Mouse (Mus musculus) ovary, adult 18-20 months (tissue): ENCODE measurements around the gene Cnr2.
"Not testable (repeated sequence)": the region's sequence is repeated elsewhere in the genome, so short reads cannot be mapped to it uniquely, and the experiment has no call there.

Source experiments
- DNase-seq: peaks from one replicate; pipeline ENCODE4 v3.0.0; 2022; ENCODE audit warnings: low spot score, mixed read lengths

Gene Cnr2

DNA sequence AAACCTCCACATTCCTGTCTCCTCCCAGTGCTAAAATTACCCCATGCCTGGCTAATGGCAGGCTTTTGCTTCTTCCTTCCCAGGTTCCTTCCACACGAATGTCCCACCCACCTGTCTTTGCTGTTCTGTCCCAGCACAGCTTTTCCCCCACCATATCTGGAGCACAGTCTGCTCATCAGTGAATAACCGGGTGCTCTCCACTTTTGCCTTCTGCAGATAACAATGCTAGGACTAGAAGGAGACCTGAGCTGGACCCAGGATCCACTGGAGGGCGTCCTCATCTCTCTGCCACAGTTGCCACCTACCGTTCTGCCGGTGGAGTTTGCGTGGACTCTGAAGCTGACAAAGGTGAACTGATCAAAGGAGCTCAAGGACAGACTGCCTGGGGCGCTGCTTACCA, 43.7 kb downstream of the Cnr2 start:
- DNase-seq: no peak

DNA sequence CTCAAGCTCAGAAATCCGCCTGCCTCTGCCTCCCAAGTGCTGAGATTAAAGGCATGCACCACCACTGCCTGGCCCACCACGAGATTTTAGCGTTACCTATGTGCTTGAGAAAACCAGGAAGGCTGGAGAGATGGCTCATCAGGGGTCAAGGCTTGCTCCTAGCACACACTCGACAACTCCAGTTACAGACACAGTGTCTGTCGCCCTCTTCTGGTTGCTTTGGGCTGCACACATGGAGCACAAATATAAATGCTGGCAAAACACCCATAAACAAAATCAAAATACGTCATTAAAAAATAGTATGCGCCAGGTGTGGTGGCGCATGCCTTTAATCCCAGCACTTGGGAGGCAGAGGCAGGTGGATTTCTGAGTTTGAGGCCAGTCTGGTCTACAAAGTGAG, 45.8 kb downstream of the Cnr2 start:
- not testable (repeated sequence) for DNase-seq

DNA sequence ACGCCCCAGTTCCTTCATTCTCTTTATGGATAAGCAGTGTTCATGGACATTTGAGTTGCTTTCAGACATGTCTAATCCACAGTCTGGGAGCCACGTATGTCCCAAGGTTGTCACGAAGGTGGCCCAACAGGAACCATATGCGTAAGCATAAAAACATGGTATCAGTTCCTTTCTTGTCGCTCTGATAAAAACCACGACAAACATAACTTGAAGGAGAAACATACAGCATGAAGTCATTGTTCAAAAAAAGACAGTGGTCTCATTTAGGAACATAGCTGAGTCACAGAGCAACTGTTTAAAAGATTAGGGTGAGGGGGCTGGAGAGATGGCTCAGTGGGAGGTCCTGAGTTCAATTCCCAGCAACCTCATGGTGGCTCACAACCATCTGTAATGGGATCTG, 47.0 kb downstream of the Cnr2 start:
- DNase-seq: no peak

DNA sequence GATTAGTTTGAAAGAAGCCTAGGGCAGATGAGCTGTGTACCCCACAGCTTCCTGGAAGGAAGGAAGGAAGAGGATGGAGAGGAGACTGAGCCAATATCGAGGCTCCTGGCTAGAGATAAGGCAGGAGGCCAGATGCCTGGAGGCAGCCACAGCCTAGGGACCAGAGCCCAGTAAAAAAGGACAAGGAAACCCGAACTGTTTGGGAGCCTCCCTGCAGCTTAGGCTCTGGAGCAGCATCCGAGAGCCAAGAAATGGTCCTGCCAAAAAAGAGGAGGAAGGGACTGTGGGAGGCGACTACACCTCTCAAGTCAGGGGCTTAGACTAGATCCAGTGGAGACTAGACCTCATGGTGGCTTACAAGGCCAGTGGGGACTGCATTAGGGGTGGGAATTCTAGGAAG, 48.2 kb downstream of the Cnr2 start:
- DNase-seq: no peak

DNA sequence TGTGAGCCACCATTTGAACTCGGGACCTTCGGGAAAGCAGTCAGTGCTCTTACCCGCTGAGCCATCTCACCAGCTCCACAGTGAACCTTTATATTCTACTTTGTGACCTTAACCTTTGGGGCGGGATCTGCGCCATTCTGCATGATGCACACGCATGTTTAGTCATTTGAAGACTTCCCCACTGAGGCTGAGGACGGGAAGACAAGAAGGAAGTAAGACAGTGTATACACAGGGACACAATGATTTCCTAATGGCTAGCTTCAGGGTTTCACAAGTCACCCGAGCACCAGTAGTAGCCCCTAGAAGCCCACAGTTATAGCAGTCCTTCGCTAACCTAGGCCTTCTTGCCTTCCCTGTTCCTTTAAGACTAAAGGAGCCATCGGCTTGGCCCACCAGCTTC, 50.5 kb downstream of the Cnr2 start:
- DNase-seq: no peak

DNA sequence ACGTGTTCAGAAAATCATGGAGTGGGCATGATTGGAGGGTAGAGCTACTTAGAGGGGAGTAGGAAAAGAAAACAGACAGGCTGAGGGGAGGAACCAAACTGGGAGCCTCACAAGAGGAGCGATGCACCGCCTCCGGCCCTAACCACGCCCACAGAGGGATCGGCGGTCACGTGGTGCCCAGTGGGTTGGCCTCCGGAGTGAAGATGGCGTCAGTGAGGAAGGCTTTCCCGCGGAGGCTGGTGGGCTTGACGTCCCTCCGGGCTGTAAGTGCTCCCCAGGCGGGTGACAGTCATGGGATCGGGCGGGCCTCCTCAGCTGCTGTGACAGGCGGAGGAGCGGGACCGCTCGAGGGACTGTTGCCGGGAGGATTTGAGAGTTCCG, 51.1 kb downstream of the Cnr2 start, which contains the start of gene Hmgcl:
Hmgcl (plus strand) TSS at position 171 of the 381 bp plus-strand sequence.
- DNase-seq: peak; percentile 88

DNA sequence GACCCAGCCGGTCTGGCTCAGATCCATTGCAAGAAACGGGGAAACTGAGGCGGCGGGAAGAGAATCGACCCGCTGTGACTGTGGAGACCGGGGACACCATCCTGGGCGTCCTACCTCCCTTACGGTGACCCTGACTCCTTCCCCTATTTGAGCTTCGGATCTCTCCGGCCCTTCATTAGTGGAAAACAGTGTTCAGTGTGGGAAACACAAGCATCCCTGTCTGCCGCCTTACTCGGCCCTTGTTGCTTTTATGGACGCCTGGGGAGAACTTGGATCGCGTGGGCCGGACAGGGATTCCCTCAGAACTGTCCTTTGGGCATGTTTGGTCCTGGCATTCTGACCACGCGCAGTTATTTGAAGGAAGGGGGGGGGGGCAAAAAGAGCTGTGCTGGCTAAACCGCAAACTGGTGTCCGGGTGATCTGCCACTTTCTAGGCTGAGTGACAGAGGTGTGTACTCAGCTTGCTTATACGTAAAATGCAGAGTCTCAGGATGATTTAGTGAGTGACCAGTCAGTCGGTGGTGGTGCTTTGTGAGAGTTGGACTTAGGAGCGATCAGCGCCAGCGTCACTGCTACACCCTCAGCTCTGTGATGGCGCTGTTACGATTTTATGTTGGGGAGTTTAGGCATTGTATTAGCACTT, 51.6 kb downstream of the Cnr2 start:
- no peak for DNase-seq

DNA sequence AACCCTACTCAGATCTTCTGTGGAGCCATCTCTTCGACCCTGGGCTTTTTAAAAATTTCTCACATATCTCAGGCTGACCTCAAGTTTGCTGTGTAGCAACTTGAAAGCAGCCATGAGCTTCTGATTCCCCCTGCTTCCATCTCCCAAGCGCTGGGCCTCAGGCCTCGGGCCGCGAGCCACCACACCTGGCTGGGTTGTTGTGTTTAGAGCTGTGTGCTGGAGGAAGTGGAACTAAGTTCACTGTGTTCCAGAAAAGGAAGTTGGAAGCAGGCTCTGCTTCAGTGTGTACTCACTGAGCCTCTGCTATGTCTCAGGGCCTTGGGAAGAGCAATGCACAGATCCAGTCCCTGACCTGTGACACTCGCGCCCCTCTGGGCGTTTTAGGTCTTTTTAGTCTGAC, 52.9 kb downstream of the Cnr2 start:
- DNase-seq: no peak

DNA sequence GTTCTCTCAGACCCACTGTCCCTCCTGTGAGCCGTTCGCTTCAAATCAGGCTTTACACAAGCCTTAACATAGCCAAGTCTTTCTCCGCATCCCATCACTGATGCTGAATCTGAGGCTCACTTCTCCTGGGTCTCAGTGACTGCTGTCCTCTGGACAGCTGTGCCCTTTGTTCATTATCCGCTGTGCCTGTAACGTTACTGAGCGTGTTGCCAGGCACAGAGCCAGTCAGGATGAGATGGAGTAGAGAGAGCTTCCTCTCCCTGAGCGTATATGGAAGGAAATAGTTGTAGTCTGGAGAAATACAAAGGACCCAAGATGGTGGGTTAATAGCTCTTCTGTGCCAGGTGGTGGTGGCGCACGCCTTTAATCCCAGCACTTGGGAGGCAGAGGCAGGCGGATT, 54.3 kb downstream of the Cnr2 start:
- no peak for DNase-seq

DNA sequence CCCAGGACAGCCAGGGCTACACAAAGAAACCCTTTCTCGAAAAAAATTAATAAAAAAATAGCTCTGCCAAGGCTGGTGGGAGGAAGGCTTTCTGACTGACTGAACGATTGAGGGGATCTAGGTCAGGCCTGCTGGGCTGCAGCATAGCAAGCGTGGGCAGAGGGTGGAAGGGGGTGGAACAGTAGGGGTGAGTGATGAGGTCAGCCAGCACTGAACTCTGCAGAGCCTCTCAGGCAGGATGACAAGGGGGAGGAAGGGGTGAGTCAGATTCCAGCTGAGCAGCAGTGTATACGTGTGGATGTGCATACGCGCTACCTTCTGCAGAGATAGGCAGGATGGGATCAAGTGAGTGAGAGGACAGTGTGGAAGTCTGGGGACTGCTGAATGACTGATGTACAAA, 54.7 kb downstream of the Cnr2 start:
- DNase-seq: no peak

DNA sequence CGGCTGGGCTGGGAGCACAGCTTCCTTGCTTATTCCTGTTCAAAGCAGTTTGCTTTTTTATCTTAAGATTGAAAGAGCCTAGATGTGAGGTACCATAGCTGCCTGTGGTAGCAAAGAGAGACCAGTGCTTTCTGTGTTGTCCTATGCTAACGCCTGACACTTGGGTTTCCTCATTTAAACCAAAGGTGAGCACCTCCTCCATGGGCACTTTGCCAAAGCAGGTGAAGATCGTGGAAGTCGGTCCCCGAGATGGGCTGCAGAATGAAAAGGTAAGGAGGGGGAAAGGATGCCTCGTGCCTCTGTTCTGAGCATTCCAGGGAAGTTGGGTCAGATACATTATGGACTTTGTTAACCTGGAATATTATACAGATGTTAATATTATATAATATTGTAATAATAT, 55.2 kb downstream of the Cnr2 start:
- DNase-seq: no peak

DNA sequence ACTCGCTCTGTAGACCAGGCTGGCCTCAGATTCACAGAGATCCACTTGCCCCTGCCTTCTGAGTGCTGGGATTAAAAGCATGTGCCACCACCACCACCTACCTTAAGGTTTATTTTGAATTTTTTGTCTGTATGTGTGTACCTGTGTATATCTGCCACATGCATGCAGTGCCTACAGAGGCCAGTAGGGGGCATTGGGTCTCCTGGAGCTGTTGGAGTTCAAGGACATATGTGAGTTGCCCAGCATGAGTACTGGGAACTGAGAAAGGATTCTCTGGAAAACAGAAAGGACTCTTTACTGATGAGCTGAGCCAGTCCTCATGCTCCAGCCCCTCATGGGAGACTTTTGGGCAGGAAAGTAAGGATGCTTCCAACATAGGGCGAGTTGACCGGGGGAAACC, 56.3 kb downstream of the Cnr2 start:
- DNase-seq: no peak

DNA sequence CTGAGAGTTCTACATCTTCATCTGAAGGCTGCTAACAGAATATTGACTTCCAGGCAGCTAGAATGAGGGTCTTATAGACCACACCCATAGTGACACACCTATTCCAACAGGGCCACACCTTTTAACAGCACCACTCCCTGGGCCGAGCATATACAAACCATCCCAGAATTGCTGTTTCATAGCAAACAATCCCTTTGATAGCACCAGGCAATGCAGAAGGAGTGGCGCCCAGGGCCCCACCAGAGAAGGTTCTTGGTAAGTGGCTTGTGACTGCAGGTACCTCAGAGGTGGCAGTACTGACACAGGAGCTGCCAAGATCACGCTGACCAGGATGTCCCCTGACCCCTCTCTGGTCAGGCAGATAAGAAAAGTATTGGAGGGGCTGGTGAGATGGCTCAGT, 58.0 kb downstream of the Cnr2 start:
- no peak for DNase-seq

DNA sequence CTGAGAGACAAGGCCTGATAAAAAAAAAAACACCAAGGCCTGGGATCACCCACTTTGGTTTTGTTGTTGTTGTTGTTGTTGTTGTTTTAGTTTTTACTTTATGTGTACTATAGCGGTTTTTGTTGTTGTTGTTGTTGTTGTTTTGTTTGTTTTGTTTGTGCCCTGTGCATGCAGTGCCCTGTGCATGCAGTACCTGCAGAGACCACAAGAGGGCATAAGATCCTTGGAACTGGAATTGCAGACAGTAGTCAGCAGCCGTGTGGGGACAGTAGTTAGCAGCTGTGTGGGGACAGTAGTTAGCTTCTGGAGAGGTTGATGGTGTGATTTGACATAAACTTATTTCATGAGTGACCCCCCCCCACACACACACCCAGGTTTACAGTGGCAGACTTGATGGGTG, 59.0 kb downstream of the Cnr2 start:
- DNase-seq: no peak

DNA sequence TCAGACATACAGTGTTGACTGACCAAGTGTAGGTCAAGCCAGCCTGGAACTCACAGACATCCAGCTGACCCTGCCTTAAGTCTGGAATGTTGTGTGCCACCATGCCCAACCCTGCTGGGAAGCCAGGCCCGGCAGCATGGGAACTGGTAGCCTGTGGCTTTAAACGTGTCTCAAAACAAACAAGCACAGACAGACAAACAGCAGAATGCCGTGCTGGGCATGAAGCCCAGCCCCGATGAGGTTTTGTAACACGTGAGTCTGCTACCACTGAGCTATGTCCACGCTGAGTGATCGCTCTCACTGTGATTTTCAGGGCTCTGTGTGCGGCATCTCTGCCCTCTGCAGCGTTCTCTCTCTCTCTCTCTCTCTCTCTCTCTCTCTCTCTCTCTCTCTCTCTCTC, 60.7 kb downstream of the Cnr2 start:
- no peak for DNase-seq

DNA sequence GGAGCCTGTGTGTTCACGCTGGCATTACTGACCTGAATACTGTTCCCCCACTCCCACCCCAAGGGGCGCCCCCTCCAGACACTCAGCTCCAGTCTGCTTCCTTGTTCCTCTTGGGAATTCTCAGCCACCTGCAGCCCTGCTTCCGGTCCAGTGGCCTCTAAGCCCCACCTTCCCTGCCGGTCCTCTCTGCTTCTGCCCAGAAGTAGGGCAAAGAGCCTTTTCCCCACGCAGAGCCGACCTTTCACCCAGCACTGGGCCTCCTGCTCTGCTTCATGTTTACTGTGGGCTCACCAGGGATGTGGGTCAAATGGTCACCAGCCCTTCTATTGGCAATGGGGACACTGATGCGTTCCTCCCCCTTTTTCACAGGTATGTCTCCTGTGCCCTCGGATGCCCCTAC, 63.2 kb downstream of the Cnr2 start:
- no peak for DNase-seq

DNA sequence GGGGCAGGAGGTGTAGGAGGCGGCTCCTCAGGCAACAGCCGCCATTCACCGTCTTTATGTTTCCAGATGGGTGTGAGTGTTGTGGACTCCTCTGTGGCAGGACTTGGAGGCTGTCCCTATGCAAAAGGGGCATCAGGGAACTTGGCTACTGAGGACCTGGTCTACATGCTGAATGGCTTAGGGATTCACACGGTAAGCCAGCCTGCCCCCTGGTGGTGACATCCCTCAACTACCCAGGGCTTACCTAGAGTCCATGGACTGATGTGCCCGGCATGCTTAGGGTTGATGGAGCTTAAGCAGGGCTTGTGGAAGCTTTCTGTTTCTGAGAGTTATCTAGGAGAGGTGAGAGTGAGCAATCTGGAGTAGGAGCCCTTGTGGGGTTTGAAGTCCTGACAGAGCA, 65.5 kb downstream of the Cnr2 start:
- no peak for DNase-seq

DNA sequence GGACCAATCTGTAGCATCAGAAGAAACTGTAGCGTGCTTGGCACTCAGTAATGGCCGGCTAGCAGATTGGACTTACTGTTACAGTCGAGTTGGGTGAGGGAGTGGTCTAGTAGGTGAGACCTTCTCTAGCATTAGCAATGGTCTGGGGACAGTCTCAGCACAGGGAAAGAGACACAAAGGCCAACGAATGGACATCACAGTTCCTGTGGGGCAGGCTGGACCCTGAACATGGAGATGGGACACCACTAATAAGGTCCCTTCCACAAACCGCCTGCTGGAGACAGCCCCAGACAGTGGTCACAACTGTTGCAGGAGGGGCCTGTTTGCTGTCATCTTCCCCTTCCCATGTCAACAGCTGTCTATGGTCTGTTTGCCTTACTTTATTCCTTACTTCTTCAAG, 66.5 kb downstream of the Cnr2 start:
- no peak for DNase-seq

DNA sequence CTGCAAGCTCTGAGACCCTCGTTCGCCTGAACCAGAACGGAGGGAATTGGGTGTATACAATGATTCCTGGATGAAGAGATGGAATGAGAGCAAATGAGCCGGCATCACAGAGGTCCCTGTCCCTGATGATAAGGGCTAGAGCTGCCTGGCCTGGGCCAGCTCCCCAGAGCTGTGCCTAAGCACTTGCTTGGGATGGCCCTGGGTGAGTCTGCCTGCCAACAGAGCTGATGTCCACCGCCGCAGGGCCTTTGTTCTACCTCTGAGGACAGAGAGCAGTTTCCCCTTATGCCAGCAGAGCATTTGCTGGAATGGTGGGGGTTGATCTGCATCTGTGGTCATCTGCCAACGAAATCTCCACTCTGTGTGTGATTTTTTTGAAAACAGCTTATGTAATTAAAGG, 67.0 kb downstream of the Cnr2 start:
- DNase-seq: no peak

DNA sequence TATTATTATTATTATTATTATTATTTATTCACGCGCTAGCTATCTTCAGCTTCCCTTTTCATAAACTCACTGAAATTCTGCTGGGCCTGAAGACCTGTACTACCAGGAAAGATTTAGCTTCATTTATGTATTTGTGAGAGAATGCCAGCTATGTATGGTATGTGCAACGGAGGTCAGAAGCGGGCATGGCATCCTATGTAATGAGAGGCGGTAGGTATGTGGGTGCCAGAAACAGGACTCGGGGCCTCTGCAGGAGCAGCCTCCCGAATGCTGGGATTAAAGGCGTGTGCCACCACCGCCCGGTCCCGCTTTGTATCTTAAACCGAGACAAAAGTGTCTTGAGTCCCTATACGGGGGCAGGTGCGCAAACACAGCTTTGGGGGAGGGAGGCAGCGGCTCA, 67.8 kb downstream of the Cnr2 start:
- DNase-seq: no peak

DNA sequence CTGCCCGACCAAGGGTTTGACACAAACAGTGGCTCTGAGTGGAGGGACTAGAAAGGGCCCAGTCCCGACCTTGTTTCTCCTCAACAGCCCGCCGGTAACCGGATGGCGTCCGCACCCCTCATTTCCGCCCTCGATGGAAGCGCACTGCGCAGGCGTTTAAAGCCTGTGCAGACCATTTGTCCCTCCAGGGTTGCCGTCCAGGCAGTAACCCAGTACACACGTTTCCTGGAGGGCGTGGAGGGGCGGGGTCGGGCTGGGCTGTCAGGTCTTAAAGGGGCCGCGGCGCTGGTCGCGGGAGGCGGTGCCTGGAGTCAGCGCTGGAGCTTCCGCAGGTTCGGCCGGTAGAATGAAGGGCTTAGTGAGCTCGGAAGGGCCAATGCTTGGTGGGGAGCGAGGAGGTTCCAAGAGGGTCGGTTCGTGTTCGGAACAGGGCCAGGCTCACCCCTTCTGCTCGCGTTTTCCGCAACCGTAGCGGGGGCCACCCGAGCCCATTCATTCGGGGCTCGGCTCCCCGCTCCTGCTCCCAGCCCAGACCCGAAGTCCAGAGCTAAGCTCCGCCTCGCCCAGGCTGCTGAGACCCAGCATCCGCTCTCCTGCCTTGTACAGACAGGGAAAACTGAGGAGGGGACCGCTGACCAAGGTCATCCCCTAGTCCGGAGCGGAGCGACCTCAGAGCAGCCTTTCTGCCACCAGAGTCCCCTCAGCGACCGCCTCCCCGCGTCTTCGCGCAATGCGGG, 68.4 kb downstream of the Cnr2 start, which contains the start of gene Gale:
Gale (plus strand) TSS at position 271 of the 737 bp plus-strand sequence.
- peak; percentile 92 for DNase-seq

DNA sequence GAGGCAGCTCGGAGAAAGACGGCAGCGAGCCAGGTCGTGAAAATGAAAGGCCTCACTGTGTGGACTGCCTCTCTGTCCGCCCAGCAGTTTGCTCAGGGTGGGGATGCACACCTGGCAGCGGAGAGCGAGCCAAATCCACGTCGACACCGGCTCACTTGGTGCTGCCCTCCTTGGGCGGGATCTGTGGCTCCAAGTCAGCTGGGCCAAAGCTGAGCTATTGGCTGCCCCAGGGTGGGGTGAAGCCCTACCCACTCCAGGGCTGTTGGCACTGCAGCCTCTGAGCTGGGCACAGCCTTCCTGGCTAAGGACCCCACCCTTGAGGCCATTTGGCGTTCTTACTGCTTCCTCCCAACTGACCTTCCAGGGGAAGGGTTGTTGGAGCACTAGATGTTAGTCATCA, 69.2 kb downstream of the Cnr2 start:
- DNase-seq: peak; percentile 59

DNA sequence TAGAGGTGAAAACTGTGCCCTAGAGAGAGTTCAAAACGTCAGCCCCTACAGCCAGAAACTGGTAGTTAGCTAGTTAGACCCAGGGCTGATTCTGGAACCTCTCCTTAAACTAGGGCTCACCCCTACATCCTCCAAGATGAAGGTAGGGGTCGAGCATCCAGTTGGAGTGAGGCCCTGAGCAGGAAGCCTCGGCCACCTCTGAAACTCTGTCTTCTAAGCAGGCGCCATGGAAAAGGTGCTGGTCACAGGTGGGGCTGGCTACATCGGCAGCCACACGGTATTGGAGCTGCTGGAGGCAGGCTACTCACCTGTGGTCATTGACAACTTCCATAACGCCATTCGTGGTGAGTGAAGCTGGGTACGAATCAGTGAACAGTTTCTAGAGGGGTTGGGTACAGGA, 69.9 kb downstream of the Cnr2 start:
- no peak for DNase-seq

DNA sequence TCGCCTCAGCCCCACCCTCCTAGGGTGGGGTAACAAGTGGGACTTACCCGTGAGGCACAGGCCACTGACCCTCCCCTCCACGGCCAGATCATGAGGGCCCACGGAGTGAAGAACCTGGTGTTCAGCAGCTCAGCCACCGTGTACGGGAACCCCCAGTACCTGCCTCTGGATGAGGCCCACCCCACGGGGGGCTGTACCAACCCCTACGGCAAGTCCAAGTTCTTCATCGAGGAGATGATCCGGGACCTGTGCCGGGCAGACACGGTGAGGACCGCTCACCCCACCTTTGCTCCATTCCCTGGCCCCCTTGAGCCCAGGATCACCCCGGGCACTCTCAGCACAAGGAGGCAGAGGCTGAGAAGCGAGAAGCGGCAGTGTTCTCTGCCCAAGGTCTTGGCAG, 71.1 kb downstream of the Cnr2 start:
- DNase-seq: no peak
